Mouse (Mus musculus) lung, embryonic 16.5 days (tissue): ENCODE results near the gene Vstm2a. TPM values are rescaled to one million over a fixed set of nuclear protein-coding genes. Genes with fewer than 3 reads are reported as not detected.

Experiments
- ATAC-seq: fragments of 200-750 bp; cut with Nextera tagmentation; 2 replicates; pipeline ENCODE4 v1.8.0; 2017; ENCODE audit warnings: low read depth, mild to moderate bottlenecking, moderate library complexity
- H3K27ac ChIP-seq: fragments of 300-500 bp; sonication (generic); 2 replicates; pipeline ENCODE4 v1.5.1; 2014; ENCODE audit warnings: mild to moderate bottlenecking, control low read depth, low read length
- H3K27me3 ChIP-seq: fragments of 300-500 bp; sonication (generic); 2 replicates; pipeline ENCODE4 v1.6.1; 2014; ENCODE audit warnings: low read depth, low read length, mixed read lengths; ENCODE audit not compliant: control insufficient read depth, insufficient read depth
- H3K36me3 ChIP-seq: fragments of 300-500 bp; sonication (generic); 2 replicates; pipeline ENCODE4 v1.6.1; 2014; ENCODE audit warnings: low read length; ENCODE audit not compliant: control insufficient read depth, insufficient read depth
- H3K4me1 ChIP-seq: fragments of 300-500 bp; sonication (generic); replicated peaks from 2 replicates; pipeline ENCODE4 v1.6.1; 2014; ENCODE audit warnings: low read length, mixed read lengths; ENCODE audit not compliant: control insufficient read depth, insufficient read depth
- H3K4me2 ChIP-seq: fragments of 300-500 bp; sonication (generic); 2 replicates; pipeline ENCODE4 v1.6.1; 2014; ENCODE audit warnings: low read depth, low read length, control low read depth
- H3K4me3 ChIP-seq: fragments of 300-500 bp; sonication (generic); 2 replicates; pipeline ENCODE4 v1.5.1; 2014; ENCODE audit warnings: mild to moderate bottlenecking, low read length, control low read depth
- H3K9ac ChIP-seq: fragments of 300-500 bp; sonication (generic); 2 replicates; pipeline ENCODE4 v1.6.1; 2014; ENCODE audit warnings: low read length, control low read depth
- H3K9me3 ChIP-seq: fragments of 300-500 bp; sonication (generic); 2 replicates; pipeline ENCODE4 v1.6.1; 2016; ENCODE audit warnings: low read length; ENCODE audit not compliant: control insufficient read depth
- WGBS: fragments of 180-500 bp; shearing (Covaris S2); extraction: QIAGEN DNeasy Blood & Tissue Kit; methylation state at CpG from one replicate; pipeline ENCODE4 v1.1.7; 2014; 5-methylcytosine and 5-hydroxymethylcytosine counted together
- polyA plus RNA-seq: library from polyadenylated mRNA; unstranded; fragments of >200 nt; fragmentation: Nextera tagmentation; extraction: Ambion mirVana; gene quantifications from 2 replicates; pipeline ENCODE4 v1.2.1, GENCODE M21; 2015

Gene Vstm2a
- polyA plus RNA-seq, result 0.14 and 0.89 TPM in 2 replicates

DNA sequence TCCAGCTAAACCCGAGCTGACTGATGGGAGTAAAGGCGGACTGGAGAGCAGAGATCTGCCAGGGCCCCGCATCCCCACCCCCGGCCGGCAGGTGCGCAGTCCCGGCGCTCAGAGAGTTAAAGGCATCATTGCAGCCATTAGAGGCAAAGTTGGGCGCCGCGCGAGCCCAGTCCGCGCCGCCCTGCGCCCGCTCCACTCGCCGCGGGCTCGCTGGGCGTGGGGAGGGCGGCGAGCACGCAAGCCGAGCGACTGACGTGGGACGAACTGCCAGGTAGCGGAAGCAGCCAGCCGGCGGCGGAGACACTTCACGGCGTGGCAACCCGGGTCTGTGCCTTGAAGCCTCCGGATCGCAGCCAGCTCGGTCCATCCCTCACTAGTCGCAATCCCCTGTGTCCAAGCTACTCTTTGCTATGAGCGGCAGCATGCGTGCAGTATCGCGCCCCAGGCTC lies at the start of gene Vstm2a:
Gene Vstm2a (plus strand): TSS at position 252 of the 449 bp plus-strand sequence.
- peak within 1 kb of the TSS; percentile 50 for H3K4me3 ChIP-seq
- no peaks in the 10 kb centered on the region for H3K9me3 ChIP-seq
- ATAC-seq, result peak; percentile 54; the same call in 1 of the 2 replicates
- H3K36me3 ChIP-seq, result no peaks in the 10 kb centered on the region
- no peak within 1 kb of the TSS for H3K27ac ChIP-seq
- H3K4me2 ChIP-seq, result peak within 1 kb of the TSS; percentile 71
- WGBS, result 1% methylated on average over 43 of the region's 44 CpGs
- peaks cover 40% of the 10 kb centered on the region for H3K27me3 ChIP-seq
- no peak within 1 kb of the TSS for H3K9ac ChIP-seq
- H3K4me1 ChIP-seq, result no peaks in the 10 kb centered on the region; the same call in 1 of the 2 replicates

DNA sequence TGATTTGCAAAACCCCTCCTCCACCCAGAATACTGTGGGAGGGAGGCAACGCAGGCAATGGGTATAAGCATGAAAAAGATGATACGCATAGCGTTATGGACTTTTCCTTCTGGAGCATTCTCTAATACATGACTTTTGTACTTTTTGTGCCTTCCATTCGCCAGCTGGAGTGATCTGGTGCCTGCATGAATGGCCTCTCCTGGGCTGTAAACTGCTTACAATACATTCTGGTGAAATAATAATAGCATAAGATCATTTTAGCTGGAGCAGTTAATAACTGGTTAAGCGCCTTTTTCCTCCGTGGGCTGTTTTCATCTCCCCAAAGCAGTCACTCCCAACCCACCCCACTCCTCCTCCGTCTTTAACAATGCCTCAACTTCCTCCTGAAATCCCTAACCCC lies 513 bp upstream of the Vstm2a start:
- no peak for ATAC-seq
- Histone ChIP-seq H3K36me3 (no peaks in the 10 kb centered on the region), H3K27ac (no peak overlapping the region), H3K4me2 (peak overlapping the region; percentile 71), H3K9me3 (no peaks in the 10 kb centered on the region), H3K4me3 (peak overlapping the region; percentile 50), H3K4me1 (no peaks in the 10 kb centered on the region; the same call in 1 of the 2 replicates), H3K9ac (no peak overlapping the region), H3K27me3 (peaks cover 40% of the 10 kb centered on the region)
- WGBS, result 31% methylated on average over 7 of the region's 7 CpGs

- no peak for ATAC-seq
- Histone ChIP-seq H3K27ac (no peak overlapping the region), H3K4me3 (no peak overlapping the region), H3K27me3 (peaks cover 40% of the 10 kb centered on the region), H3K4me2 (no peak overlapping the region), H3K9ac (no peak overlapping the region), H3K4me1 (no peaks in the 10 kb centered on the region; the same call in 1 of the 2 replicates), H3K36me3 (no peaks in the 10 kb centered on the region), H3K9me3 (no peaks in the 10 kb centered on the region)
- WGBS, result 37% methylated on average over 1 of the region's 1 CpGs
Measured at GRCm38 (mm10) chr11:16258300-16258699, 776 bp downstream of the Vstm2a start.

DNA sequence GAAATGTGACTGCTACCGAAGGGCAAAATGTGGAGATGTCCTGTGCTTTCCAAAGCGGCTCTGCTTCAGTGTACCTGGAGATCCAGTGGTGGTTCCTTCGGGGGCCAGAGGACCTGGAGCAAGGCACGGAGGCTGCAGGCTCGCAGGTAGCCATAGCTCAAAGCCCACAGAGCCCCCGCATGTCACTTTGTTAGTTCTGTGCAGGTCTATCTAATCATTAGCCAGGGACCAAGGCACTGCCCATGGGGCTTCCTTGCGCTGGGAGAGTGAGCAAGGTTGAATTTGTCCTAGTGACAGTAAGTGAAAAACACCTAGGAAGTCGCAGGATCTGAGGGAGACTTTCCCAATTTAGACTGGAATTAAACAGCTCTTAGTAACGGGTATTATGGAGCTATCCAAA lies 2.4 kb downstream of the Vstm2a start:
- Histone ChIP-seq H3K9me3 (no peaks in the 10 kb centered on the region), H3K36me3 (no peaks in the 10 kb centered on the region), H3K27me3 (peaks cover 40% of the 10 kb centered on the region), H3K4me3 (no peak overlapping the region), H3K4me1 (no peaks in the 10 kb centered on the region; the same call in 1 of the 2 replicates), H3K27ac (no peak overlapping the region), H3K9ac (no peak overlapping the region), H3K4me2 (no peak overlapping the region)
- ATAC-seq, result no peak
- 12% methylated on average over 9 of the region's 9 CpGs for WGBS

DNA sequence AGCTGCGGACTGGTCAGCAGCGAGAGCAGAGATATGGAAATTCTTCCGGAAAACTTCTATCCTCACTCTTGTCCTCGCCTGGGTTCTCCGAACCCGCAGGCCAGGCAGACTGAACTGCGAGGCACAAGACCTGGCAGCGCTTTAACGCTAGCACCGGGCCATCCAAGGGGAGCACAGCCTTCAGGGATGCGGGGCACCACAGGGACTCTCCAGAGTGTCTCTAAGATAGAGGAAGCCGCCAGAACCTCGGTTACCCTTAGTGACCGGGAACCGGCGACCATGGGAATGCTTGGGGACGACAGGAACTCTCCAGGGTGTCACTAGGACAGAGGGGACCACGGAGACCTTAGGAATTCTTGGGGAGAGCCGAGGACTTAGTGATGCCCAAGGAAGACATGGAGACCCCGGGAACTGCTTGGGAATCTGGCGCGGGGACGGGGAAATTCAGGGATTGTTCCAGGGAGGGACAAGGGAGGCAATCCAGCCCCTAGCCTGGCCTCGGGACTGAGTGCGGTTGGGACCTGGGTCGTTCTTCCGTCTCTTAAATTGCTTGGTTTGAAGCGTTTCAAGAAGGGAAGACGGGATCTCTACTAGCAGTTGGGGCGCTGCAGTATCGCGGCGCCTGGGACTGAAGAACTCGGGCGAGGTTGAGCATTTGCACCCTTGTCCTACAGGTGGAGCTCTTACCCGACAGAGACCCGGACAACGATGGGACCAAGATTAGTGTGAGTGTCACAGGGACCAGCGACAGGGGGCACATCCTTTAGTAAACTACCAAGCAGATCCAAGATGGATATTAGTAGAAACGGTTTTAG lies 3.4 kb downstream of the Vstm2a start:
- no peaks in the 10 kb centered on the region for H3K9me3 ChIP-seq
- H3K27me3 ChIP-seq, result peaks cover 40% of the 10 kb centered on the region
- no peak overlapping the region for H3K27ac ChIP-seq
- H3K4me1 ChIP-seq, result no peaks in the 10 kb centered on the region; the same call in 1 of the 2 replicates
- ATAC-seq, result peak; percentile 51
- H3K4me3 ChIP-seq, result peak overlapping the region; percentile 23
- H3K4me2 ChIP-seq, result peak overlapping the region; percentile 48
- no peak overlapping the region for H3K9ac ChIP-seq
- H3K36me3 ChIP-seq, result no peaks in the 10 kb centered on the region
- WGBS, result under 1% methylated on average over 40 of the region's 40 CpGs

- Histone ChIP-seq H3K27me3 (no peaks in the 10 kb centered on the region), H3K9me3 (no peaks in the 10 kb centered on the region), H3K4me1 (no peaks in the 10 kb centered on the region), H3K36me3 (no peaks in the 10 kb centered on the region), H3K4me3 (no peak overlapping the region), H3K9ac (no peak overlapping the region), H3K27ac (no peak overlapping the region), H3K4me2 (no peak overlapping the region)
- 87% methylated on average over 1 of the region's 1 CpGs for WGBS
- ATAC-seq, result no peak
Measured at GRCm38 (mm10) chr11:16268396-16268795, 10.9 kb downstream of the Vstm2a start.

DNA sequence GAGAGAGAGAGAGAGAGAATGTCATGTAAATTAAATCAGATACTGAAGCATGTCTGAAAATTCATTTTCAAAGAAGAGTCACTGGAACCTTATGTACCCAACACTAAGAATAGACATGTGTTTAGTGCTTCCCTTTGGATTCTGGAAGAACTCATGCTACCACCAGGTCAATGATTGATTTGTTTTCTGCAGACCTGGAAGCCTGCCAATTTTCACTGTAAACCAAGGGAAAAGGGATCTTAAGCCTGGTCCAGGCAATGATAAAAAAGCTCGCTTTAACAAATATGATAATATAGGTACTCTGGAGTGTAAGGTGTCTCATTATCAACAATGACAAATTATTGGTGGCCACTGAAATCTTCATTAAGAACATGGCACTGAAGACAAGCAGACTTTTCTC lies 32.9 kb downstream of the Vstm2a start:
- Histone ChIP-seq H3K9me3 (no peaks in the 10 kb centered on the region), H3K9ac (no peak overlapping the region), H3K27ac (no peak overlapping the region), H3K36me3 (no peaks in the 10 kb centered on the region), H3K4me2 (no peak overlapping the region), H3K4me1 (no peaks in the 10 kb centered on the region), H3K4me3 (no peak overlapping the region), H3K27me3 (no peaks in the 10 kb centered on the region)
- 38% methylated on average over 1 of the region's 1 CpGs for WGBS
- ATAC-seq, result no peak

GRCm38 (mm10) chr11:16292960-16293359 lies 35.4 kb downstream of the Vstm2a start:
- H3K4me1 ChIP-seq, result no peaks in the 10 kb centered on the region
- H3K27ac ChIP-seq, result no peak overlapping the region
- H3K9ac ChIP-seq, result no peak overlapping the region
- no peaks in the 10 kb centered on the region for H3K27me3 ChIP-seq
- no peak overlapping the region for H3K4me2 ChIP-seq
- no peaks in the 10 kb centered on the region for H3K9me3 ChIP-seq
- no peak overlapping the region for H3K4me3 ChIP-seq
- no peak for ATAC-seq
- WGBS, result 76% methylated on average over 4 of the region's 4 CpGs
- H3K36me3 ChIP-seq, result no peaks in the 10 kb centered on the region

- Histone ChIP-seq H3K27me3 (no peaks in the 10 kb centered on the region), H3K4me1 (no peaks in the 10 kb centered on the region), H3K4me2 (no peak overlapping the region), H3K36me3 (no peaks in the 10 kb centered on the region), H3K9me3 (no peaks in the 10 kb centered on the region), H3K4me3 (no peak overlapping the region), H3K9ac (no peak overlapping the region), H3K27ac (no peak overlapping the region)
- whole genome bisulfite sequencing, result 40% methylated on average over 1 of the region's 1 CpGs
- ATAC-seq, result no peak
Measured at GRCm38 (mm10) chr11:16296521-16296920, 39.0 kb downstream of the Vstm2a start.
